Mouse (Mus musculus): Measurements from ENCODE around the gene Cdc42ep5. TPM values are rescaled to one million over a fixed set of nuclear protein-coding genes. Genes with fewer than 3 reads are reported as not detected.

Cdc42ep5 gene
- polyA plus RNA-seq, 1 experiment from 2014 or later: 4.7 TPM

GRCm38 (mm10) chr7:4148341-4149208, 16.1 kb downstream of the Cdc42ep5 start:
- Histone ChIP-seq H3K4me1 (ENCODE audit: control insufficient read depth, insufficient read depth, low read length) (peaks cover 25% of the 10 kb centered on the region), H3K36me3 (ENCODE audit: control insufficient read depth, insufficient read depth, low read length) (peaks cover 34% of the 10 kb centered on the region), H3K27ac (ENCODE audit: low read length) (peak overlapping the region; percentile 92), H3K9ac (ENCODE audit: low read depth, low read length) (peak overlapping the region; percentile 93), H3K9me3 (replicated peaks; ENCODE audit: control insufficient read depth, low read length, poor library complexity, severe bottlenecking) (no peaks in the 10 kb centered on the region), H3K27me3 (ENCODE audit: control insufficient read depth, insufficient read depth, low read depth, low read length) (peaks cover 10% of the 10 kb centered on the region), H3K4me3 (ENCODE audit: low read depth, low read length) (peak overlapping the region; percentile 82), H3K4me2 (ENCODE audit: low read length) (peak overlapping the region; percentile 100)
- ATAC-seq: peak; percentile 34
- 27% methylated on average over 18 of the region's 18 CpGs for WGBS

GRCm38 (mm10) chr7:4147836-4148235, 16.8 kb downstream of the Cdc42ep5 start:
- no peak overlapping the region for H3K4me2 ChIP-seq (ENCODE audit: low read length)
- no peaks in the 10 kb centered on the region for H3K9me3 ChIP-seq (replicated peaks; ENCODE audit: control insufficient read depth, low read length, poor library complexity, severe bottlenecking)
- 83% methylated on average over 4 of the region's 4 CpGs for WGBS
- H3K27me3 ChIP-seq (ENCODE audit: control insufficient read depth, insufficient read depth, low read depth, low read length): peaks cover 10% of the 10 kb centered on the region
- H3K9ac ChIP-seq (ENCODE audit: low read depth, low read length): peak overlapping the region; percentile 93; the same call in 1 of the 2 replicates
- H3K4me3 ChIP-seq (ENCODE audit: low read depth, low read length): no peak overlapping the region
- no peak for ATAC-seq
- peaks cover 25% of the 10 kb centered on the region for H3K4me1 ChIP-seq (ENCODE audit: control insufficient read depth, insufficient read depth, low read length)
- H3K36me3 ChIP-seq (ENCODE audit: control insufficient read depth, insufficient read depth, low read length): peaks cover 42% of the 10 kb centered on the region
- H3K27ac ChIP-seq (ENCODE audit: low read length): no peak overlapping the region

GRCm38 (mm10) chr7:4147371-4147770, 17.3 kb downstream of the Cdc42ep5 start:
- no peak overlapping the region for H3K9ac ChIP-seq (ENCODE audit: low read depth, low read length)
- H3K27ac ChIP-seq (ENCODE audit: low read length): no peak overlapping the region
- no peak for ATAC-seq
- peaks cover 25% of the 10 kb centered on the region for H3K4me1 ChIP-seq (ENCODE audit: control insufficient read depth, insufficient read depth, low read length)
- H3K4me3 ChIP-seq (ENCODE audit: low read depth, low read length): no peak overlapping the region
- WGBS: 93% methylated on average over 20 of the region's 20 CpGs
- H3K36me3 ChIP-seq (ENCODE audit: control insufficient read depth, insufficient read depth, low read length): peaks cover 46% of the 10 kb centered on the region
- no peaks in the 10 kb centered on the region for H3K9me3 ChIP-seq (replicated peaks; ENCODE audit: control insufficient read depth, low read length, poor library complexity, severe bottlenecking)
- peaks cover 7% of the 10 kb centered on the region for H3K27me3 ChIP-seq (ENCODE audit: control insufficient read depth, insufficient read depth, low read depth, low read length)
- H3K4me2 ChIP-seq (ENCODE audit: low read length): no peak overlapping the region

- Histone ChIP-seq H3K9me3 (replicated peaks; ENCODE audit: control insufficient read depth, low read length, poor library complexity, severe bottlenecking) (no peaks in the 10 kb centered on the region), H3K4me2 (ENCODE audit: low read length) (no peak overlapping the region), H3K4me3 (ENCODE audit: low read depth, low read length) (no peak overlapping the region), H3K9ac (ENCODE audit: low read depth, low read length) (no peak overlapping the region), H3K36me3 (ENCODE audit: control insufficient read depth, insufficient read depth, low read length) (peaks cover 55% of the 10 kb centered on the region), H3K27ac (ENCODE audit: low read length) (no peak overlapping the region), H3K27me3 (ENCODE audit: control insufficient read depth, insufficient read depth, low read depth, low read length) (peaks cover 2% of the 10 kb centered on the region), H3K4me1 (ENCODE audit: control insufficient read depth, insufficient read depth, low read length) (peaks cover 24% of the 10 kb centered on the region)
- WGBS: 94% methylated on average over 23 of the region's 23 CpGs
- no peak for ATAC-seq
Observed at GRCm38 (mm10) chr7:4146241-4147180, 18.1 kb downstream of the Cdc42ep5 start.

GRCm38 (mm10) chr7:4145552-4146190, 19.0 kb downstream of the Cdc42ep5 start:
- peaks cover 62% of the 10 kb centered on the region for H3K36me3 ChIP-seq (ENCODE audit: control insufficient read depth, insufficient read depth, low read length)
- H3K4me1 ChIP-seq (ENCODE audit: control insufficient read depth, insufficient read depth, low read length): peaks cover 17% of the 10 kb centered on the region
- H3K4me2 ChIP-seq (ENCODE audit: low read length): no peak overlapping the region
- no peaks in the 10 kb centered on the region for H3K9me3 ChIP-seq (replicated peaks; ENCODE audit: control insufficient read depth, low read length, poor library complexity, severe bottlenecking)
- H3K27ac ChIP-seq (ENCODE audit: low read length): no peak overlapping the region
- no peak for ATAC-seq
- H3K4me3 ChIP-seq (ENCODE audit: low read depth, low read length): no peak overlapping the region
- no peak overlapping the region for H3K9ac ChIP-seq (ENCODE audit: low read depth, low read length)
- whole genome bisulfite sequencing: 73% methylated on average over 6 of the region's 6 CpGs
- no peaks in the 10 kb centered on the region for H3K27me3 ChIP-seq (ENCODE audit: control insufficient read depth, insufficient read depth, low read depth, low read length)

GRCm38 (mm10) chr7:4144766-4145551, 19.7 kb downstream of the Cdc42ep5 start:
- WGBS: 96% methylated on average over 20 of the region's 20 CpGs
- H3K4me2 ChIP-seq (ENCODE audit: low read length): no peak overlapping the region
- no peaks in the 10 kb centered on the region for H3K9me3 ChIP-seq (replicated peaks; ENCODE audit: control insufficient read depth, low read length, poor library complexity, severe bottlenecking)
- peaks cover 68% of the 10 kb centered on the region for H3K36me3 ChIP-seq (ENCODE audit: control insufficient read depth, insufficient read depth, low read length)
- H3K4me1 ChIP-seq (ENCODE audit: control insufficient read depth, insufficient read depth, low read length): peaks cover 11% of the 10 kb centered on the region
- no peak overlapping the region for H3K4me3 ChIP-seq (ENCODE audit: low read depth, low read length)
- no peak for ATAC-seq
- H3K27me3 ChIP-seq (ENCODE audit: control insufficient read depth, insufficient read depth, low read depth, low read length): no peaks in the 10 kb centered on the region
- H3K9ac ChIP-seq (ENCODE audit: low read depth, low read length): no peak overlapping the region
- H3K27ac ChIP-seq (ENCODE audit: low read length): no peak overlapping the region

GRCm38 (mm10) chr7:4144046-4144445, 20.6 kb downstream of the Cdc42ep5 start:
- no peak overlapping the region for H3K4me2 ChIP-seq (ENCODE audit: low read length)
- no peaks in the 10 kb centered on the region for H3K9me3 ChIP-seq (replicated peaks; ENCODE audit: control insufficient read depth, low read length, poor library complexity, severe bottlenecking)
- no peak overlapping the region for H3K4me3 ChIP-seq (ENCODE audit: low read depth, low read length)
- no peak for ATAC-seq
- WGBS: 97% methylated on average over 13 of the region's 13 CpGs
- no peak overlapping the region for H3K9ac ChIP-seq (ENCODE audit: low read depth, low read length)
- peaks cover 9% of the 10 kb centered on the region for H3K4me1 ChIP-seq (ENCODE audit: control insufficient read depth, insufficient read depth, low read length)
- H3K27ac ChIP-seq (ENCODE audit: low read length): no peak overlapping the region
- no peaks in the 10 kb centered on the region for H3K27me3 ChIP-seq (ENCODE audit: control insufficient read depth, insufficient read depth, low read depth, low read length)
- H3K36me3 ChIP-seq (ENCODE audit: control insufficient read depth, insufficient read depth, low read length): peaks cover 75% of the 10 kb centered on the region

- Histone ChIP-seq H3K4me1 (ENCODE audit: control insufficient read depth, insufficient read depth, low read length) (peaks cover 4% of the 10 kb centered on the region), H3K36me3 (ENCODE audit: control insufficient read depth, insufficient read depth, low read length) (peaks cover 75% of the 10 kb centered on the region), H3K9me3 (replicated peaks; ENCODE audit: control insufficient read depth, low read length, poor library complexity, severe bottlenecking) (no peaks in the 10 kb centered on the region), H3K4me3 (ENCODE audit: low read depth, low read length) (no peak overlapping the region), H3K9ac (ENCODE audit: low read depth, low read length) (no peak overlapping the region), H3K27ac (ENCODE audit: low read length) (no peak overlapping the region), H3K4me2 (ENCODE audit: low read length) (no peak overlapping the region), H3K27me3 (ENCODE audit: control insufficient read depth, insufficient read depth, low read depth, low read length) (no peaks in the 10 kb centered on the region)
- no peak for ATAC-seq
- WGBS: 98% methylated on average over 19 of the region's 19 CpGs
Observed at GRCm38 (mm10) chr7:4143506-4143905, 21.2 kb downstream of the Cdc42ep5 start.

Measured in midbrain, embryonic 16.5 days (tissue).